Mouse (Mus musculus) forebrain, embryonic 13.5 days (tissue): ENCODE data around the gene Med13. TPM values are rescaled to one million over a fixed set of nuclear protein-coding genes. Genes with fewer than 3 reads are reported as not detected.

ENCODE experiments used
- ATAC-seq: fragments of 200-750 bp; cut with Nextera tagmentation; 2 replicates; pipeline ENCODE4 v1.8.0; 2017
- H3K27ac ChIP-seq: fragments of 300-500 bp; sonication (generic); 2 replicates; pipeline ENCODE4 v1.5.1; 2015; ENCODE audit warnings: inconsistent platforms, mild to moderate bottlenecking, moderate library complexity
- H3K27me3 ChIP-seq: fragments of 300-500 bp; sonication (generic); 2 replicates; pipeline ENCODE4 v1.6.1; 2015; ENCODE audit warnings: mild to moderate bottlenecking, inconsistent platforms
- H3K36me3 ChIP-seq: fragments of 300-500 bp; sonication (generic); 2 replicates; pipeline ENCODE4 v1.6.1; 2015; ENCODE audit warnings: mild to moderate bottlenecking, inconsistent platforms; ENCODE audit not compliant: poor library complexity, severe bottlenecking
- H3K4me1 ChIP-seq: fragments of 300-500 bp; sonication (generic); 2 replicates; pipeline ENCODE4 v1.6.1; 2015; ENCODE audit warnings: inconsistent platforms
- H3K4me2 ChIP-seq: fragments of 300-500 bp; sonication (generic); 2 replicates; pipeline ENCODE4 v1.6.1; 2015; ENCODE audit warnings: inconsistent platforms, mild to moderate bottlenecking, moderate library complexity
- H3K4me3 ChIP-seq: fragments of 300-500 bp; sonication (generic); 2 replicates; pipeline ENCODE4 v1.5.1; 2015; ENCODE audit warnings: mild to moderate bottlenecking, inconsistent platforms
- H3K9ac ChIP-seq: fragments of 300-500 bp; sonication (generic); 2 replicates; pipeline ENCODE4 v1.6.1; 2015; ENCODE audit warnings: mild to moderate bottlenecking, inconsistent platforms
- H3K9me3 ChIP-seq: fragments of 300-500 bp; sonication (generic); replicated peaks from 2 replicates; pipeline ENCODE4 v1.6.1; 2016; ENCODE audit warnings: inconsistent platforms
- WGBS: fragments of 180-500 bp; shearing (Covaris S2); methylation state at CpG from one replicate; pipeline ENCODE4 v1.1.7; 2015; 5-methylcytosine and 5-hydroxymethylcytosine counted together
- polyA plus RNA-seq: library from polyadenylated mRNA; unstranded; fragments of >200 nt; fragmentation: Nextera tagmentation; extraction: Ambion mirVana; gene quantifications from 2 replicates; pipeline ENCODE4 v1.2.1, GENCODE M21; 2015

The Med13 gene
- polyA plus RNA-seq, 1 experiment from 2014 or later: 12.4 TPM

GRCm38 (mm10) chr11:86253342-86253741, 104.1 kb downstream of the Med13 start:
- no peaks in the 10 kb centered on the region for H3K27me3 ChIP-seq

GRCm38 (mm10) chr11:86232446-86232845, 125.0 kb downstream of the Med13 start:
- 91% methylated on average over 4 of the region's 4 CpGs for WGBS
- Histone ChIP-seq H3K36me3 (peaks cover 64% of the 10 kb centered on the region), H3K4me2 (no peak overlapping the region), H3K27ac (no peak overlapping the region), H3K9me3 (no peaks in the 10 kb centered on the region), H3K4me1 (no peaks in the 10 kb centered on the region), H3K27me3 (no peaks in the 10 kb centered on the region), H3K4me3 (no peak overlapping the region), H3K9ac (no peak overlapping the region)
- no peak for ATAC-seq

More at GRCm38 (mm10) chr11:86253342-86253741, 104.1 kb downstream of the Med13 start:
- WGBS: 80% methylated on average over 1 of the region's 1 CpGs
- Histone ChIP-seq H3K4me2 (no peak overlapping the region), H3K9me3 (no peaks in the 10 kb centered on the region), H3K9ac (no peak overlapping the region), H3K27ac (no peak overlapping the region), H3K4me1 (peaks cover 16% of the 10 kb centered on the region), H3K36me3 (peaks cover 42% of the 10 kb centered on the region), H3K4me3 (no peak overlapping the region)
- ATAC-seq: no peak

GRCm38 (mm10) chr11:86231781-86232350, 125.5 kb downstream of the Med13 start:
- no peaks in the 10 kb centered on the region for H3K27me3 ChIP-seq
- no peak overlapping the region for H3K4me2 ChIP-seq
- no peaks in the 10 kb centered on the region for H3K9me3 ChIP-seq
- H3K4me3 ChIP-seq: no peak overlapping the region
- ATAC-seq: no peak
- WGBS: 97% methylated on average over 13 of the region's 13 CpGs
- no peak overlapping the region for H3K27ac ChIP-seq
- no peaks in the 10 kb centered on the region for H3K4me1 ChIP-seq
- H3K36me3 ChIP-seq: peaks cover 65% of the 10 kb centered on the region
- no peak overlapping the region for H3K9ac ChIP-seq

- Histone ChIP-seq H3K9me3 (no peaks in the 10 kb centered on the region), H3K4me3 (no peak overlapping the region), H3K27ac (no peak overlapping the region), H3K36me3 (peaks cover 73% of the 10 kb centered on the region), H3K4me1 (no peaks in the 10 kb centered on the region), H3K27me3 (no peaks in the 10 kb centered on the region), H3K4me2 (no peak overlapping the region), H3K9ac (no peak overlapping the region)
- ATAC-seq: no peak
- 84% methylated on average over 8 of the region's 8 CpGs for WGBS
Observed at GRCm38 (mm10) chr11:86226646-86227180, 130.7 kb downstream of the Med13 start.

GRCm38 (mm10) chr11:86225761-86226160, 131.6 kb downstream of the Med13 start:
- Histone ChIP-seq H3K27ac (no peak overlapping the region), H3K9me3 (no peaks in the 10 kb centered on the region), H3K4me3 (no peak overlapping the region), H3K4me2 (no peak overlapping the region), H3K4me1 (no peaks in the 10 kb centered on the region), H3K9ac (no peak overlapping the region), H3K36me3 (peaks cover 69% of the 10 kb centered on the region), H3K27me3 (no peaks in the 10 kb centered on the region)
- ATAC-seq: no peak
- WGBS: 84% methylated on average over 4 of the region's 4 CpGs

Other genes with a start within 250 kb of the Med13 start
- gene Brip1, start 156.4 kb downstream of the Med13 start, polyA plus RNA-seq: 6.1 and 7.6 TPM in 2 replicates
- gene Ints2, start 100.0 kb downstream of the Med13 start, polyA plus RNA-seq: 34.2 and 37.5 TPM in 2 replicates
- 15.9 and 16.5 TPM in 2 replicates for gene Rnft1, start 127.1 kb upstream of the Med13 start, polyA plus RNA-seq
- gene Rps6kb1, start 187.2 kb upstream of the Med13 start, polyA plus RNA-seq: 62.6 and 63.9 TPM in 2 replicates
- 9.9 and 10.7 TPM in 2 replicates for gene Tubd1, start 187.4 kb upstream of the Med13 start, polyA plus RNA-seq